Mouse (Mus musculus) spleen, embryonic (tissue): ENCODE data around the gene Gmds.

Experiments used
- CTCF ChIA-PET: fragments of 350-600 bp; sonication (Branson Sonifier 250); formaldehyde crosslinking; loops from one replicate; lab custom pipeline; 2022; lab: Charles Lee

Gene Gmds

DNA sequence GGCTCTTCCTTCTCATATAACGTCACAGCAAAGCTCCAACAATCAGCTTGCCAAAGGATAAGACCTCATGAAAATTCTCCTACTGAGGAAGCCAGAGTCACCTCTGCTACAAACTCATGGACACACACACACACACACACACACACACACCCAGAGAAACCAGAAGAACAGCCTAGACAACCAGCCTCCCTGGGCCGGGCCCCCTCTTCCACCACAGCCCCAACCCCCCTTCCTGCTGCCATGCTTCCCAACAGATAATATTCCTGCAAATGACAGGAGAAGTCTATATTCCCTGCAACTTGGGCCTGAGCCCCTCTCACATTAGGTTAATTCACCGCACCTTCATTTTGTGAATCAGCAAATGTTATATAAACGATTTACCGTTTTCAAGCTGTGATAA, 545.4 kb downstream of the Gmds start:
- CTCF ChIA-PET: interaction anchor here (0.7 kb wide), 1 partner anchor 900 kb away, joined by 7 read pairs; no protein-coding TSS in a partner anchor

DNA sequence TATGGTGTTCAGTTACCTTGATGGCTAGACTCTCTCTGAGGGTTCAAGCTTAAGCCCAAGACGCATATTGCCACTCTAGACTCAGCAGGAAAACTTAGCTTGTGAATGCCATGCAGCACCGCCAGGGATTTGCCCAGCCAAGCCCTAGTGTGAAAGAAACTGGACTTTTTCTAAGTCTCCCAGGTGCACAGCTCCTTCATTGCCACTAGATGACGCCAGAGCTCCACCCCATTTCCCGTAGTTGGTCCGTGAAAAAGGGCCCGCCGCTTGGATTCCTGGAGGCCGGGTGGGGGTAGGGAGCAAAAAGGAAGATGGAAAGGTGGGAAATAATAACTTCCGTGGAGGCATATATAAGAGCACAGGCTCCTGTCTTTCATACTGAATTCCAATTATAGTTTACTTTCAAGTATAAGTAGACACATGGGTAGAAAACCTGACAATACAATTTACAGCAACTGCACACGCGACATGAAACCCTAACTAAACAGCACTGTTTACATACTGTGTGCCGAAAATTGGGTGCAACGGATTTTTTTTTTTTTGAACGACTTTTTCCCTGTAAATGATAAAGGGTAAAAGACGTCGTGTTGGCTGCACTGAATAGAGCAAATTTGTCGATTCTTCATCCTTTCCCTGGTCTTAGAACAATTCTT, 545.9 kb downstream of the Gmds start:
- CTCF ChIA-PET: no interaction called here

DNA sequence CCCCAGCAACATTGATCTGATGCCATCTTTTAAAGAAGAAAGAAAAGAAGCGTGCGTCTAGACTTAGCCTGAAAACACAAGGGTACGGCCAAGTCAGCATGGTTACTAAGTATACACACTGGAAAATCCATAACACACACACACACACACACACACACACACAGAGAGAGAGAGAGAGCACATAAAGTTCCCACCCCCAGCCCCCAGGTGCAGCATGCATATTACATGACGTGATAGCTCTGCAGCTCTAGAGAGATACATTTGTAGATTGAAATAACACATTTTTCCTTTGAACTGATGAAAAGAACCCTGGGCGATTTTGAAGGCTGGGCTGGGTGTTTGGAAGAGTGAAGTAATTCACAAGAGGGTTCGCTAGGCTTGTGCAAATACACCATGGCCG, 553.8 kb downstream of the Gmds start:
- CTCF ChIA-PET: no interaction called here

- CTCF ChIA-PET: no interaction called here
These were observed 556.5 kb downstream of the Gmds start for GRCm38 (mm10) chr13:31782063-31782462.

DNA sequence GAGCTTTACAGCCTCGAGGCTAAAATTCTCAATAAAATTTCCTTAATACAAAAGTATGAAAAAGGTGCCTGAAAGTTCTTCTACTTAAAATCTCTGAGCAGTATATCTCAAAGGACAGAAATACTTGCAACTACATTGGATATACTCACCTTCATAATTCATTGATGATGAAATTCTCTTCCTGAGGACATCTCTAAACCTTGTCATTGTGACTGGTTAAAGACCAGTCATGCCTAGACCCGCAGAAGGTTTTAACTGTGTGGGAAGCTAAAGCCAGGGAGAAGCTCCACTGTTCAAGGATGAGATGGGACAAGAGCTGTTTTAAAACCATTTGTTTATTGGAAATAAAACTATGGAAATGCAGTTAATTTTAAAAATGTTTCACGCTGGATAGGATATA, 558.2 kb downstream of the Gmds start:
- CTCF ChIA-PET: no interaction called here

- CTCF ChIA-PET: no interaction called here
These were observed 559.1 kb downstream of the Gmds start for GRCm38 (mm10) chr13:31779281-31779981.

GRCm38 (mm10) chr13:31775762-31776161, 562.8 kb downstream of the Gmds start:
- CTCF ChIA-PET: no interaction called here

- CTCF ChIA-PET: no interaction called here
These were observed 565.7 kb downstream of the Gmds start for GRCm38 (mm10) chr13:31772882-31773281.
